Mouse (Mus musculus) layer of hippocampus, adult 2 months (tissue): ENCODE measurements at regions not wholly inside any gene's neighbourhood (a gene's known extent, or its start where the extent isn't known, plus 50 kb on each side); places are given as distances from the start of the nearest gene placed in this dataset.

Experiments used
- DNase-seq, 2 experiments: peaks; one replicate each; pipeline ENCODE4 v3.0.0; 2022; ENCODE audit warnings: low spot score in 2 of 2
- H3K27ac ChIP-seq: fragments of 200-600 bp; 2 replicates; pipeline ENCODE4 v1.8.1; 2022
- H3K4me3 ChIP-seq: fragments of 200-600 bp; 2 replicates; pipeline ENCODE4 v1.8.1; 2022; ENCODE audit warnings: mild to moderate bottlenecking
- CTCF ChIP-seq: fragments of 200-600 bp; conservative IDR thresholded peaks from 2 replicates; pipeline ENCODE4 v1.8.1; 2022; ENCODE audit warnings: antibody characterized with exemption, mild to moderate bottlenecking, moderate library complexity

DNA sequence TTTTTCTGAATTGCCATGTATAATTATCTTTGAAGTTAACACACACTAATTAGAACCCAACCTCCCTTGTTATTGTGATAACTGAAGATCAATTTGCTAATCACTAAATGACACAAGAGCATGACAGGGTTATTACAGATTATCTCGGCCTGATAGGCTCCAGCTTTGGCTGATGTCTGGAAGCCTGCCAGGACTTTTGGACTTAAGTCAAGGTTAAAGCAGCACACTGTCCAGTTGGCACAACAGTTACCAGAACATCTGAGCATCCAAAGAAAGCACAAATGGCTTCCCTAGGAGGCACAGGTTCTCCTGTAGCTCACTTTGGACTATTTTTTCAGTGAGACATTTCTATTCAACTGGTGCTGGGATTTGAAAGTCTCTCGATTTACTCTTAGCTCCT lies 475.0 kb upstream of the A730009L09Rik start:
- no peak for TF ChIP-seq CTCF
- Histone ChIP-seq H3K27ac (no peak overlapping the region), H3K4me3 (no peak overlapping the region)
- DNase-seq, result no peak

DNA sequence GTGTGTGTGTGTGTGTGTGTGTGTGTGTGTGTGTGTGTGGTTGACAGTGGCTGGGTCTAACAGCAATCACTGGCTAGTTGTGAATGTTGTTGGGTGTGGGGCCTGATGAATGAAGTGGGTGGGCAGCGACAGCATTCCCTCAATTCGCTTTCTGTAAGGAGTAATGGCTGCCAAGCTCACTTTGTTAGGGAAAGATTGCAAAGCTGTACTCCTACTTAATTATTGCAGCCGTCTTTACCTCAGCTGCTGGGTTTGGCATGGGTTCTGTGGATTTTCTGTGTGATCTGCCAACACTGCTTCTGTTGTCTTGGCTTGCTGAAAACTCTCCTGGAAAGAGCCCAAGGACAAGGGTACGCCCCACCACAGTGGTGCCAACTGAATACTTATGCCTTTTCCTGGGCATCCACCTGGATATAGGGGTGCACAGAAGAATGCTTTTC lies 472.9 kb upstream of the A730009L09Rik start:
- no peak for TF ChIP-seq CTCF
- peak; percentile 68 to 78 for DNase-seq
- Histone ChIP-seq H3K4me3 (no peak overlapping the region), H3K27ac (no peak overlapping the region)

DNA sequence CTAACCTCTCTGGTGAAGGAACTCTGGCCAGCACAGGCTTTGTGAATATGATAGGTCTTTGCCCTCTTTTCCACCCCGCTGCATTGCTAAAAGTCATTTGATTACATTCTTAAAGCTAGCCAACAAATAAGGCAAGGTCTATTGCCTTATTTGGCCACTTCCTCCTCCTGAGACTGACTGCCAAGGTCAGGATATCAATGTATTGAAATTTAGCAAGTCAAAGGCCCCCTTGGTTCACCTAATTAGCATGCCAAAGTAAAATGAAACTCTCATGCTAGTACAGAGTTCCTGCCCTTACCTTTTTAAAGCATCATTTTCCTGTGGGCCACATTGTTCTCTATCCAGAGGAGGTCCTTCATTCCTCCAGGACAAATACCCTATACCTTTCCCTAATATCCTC lies 469.6 kb upstream of the A730009L09Rik start:
- no peak overlapping the region for H3K4me3 ChIP-seq
- no peak for DNase-seq
- TF ChIP-seq CTCF, result no peak
- no peak overlapping the region for H3K27ac ChIP-seq
